Mouse (Mus musculus): ENCODE results near the gene Tesc.

Gene Tesc

GRCm38 (mm10) chr5:118027698-118028190 is at the start of gene Tesc:
TSS of gene Tesc (plus strand) at chr5:118027743.
- DNase-seq: no peak

GRCm38 (mm10) chr5:117978159-117978697 is 49.3 kb upstream of the Tesc start:
- DNase-seq: no peak

- DNase-seq: no peak
Observed at GRCm38 (mm10) chr5:117979082-117979481, 48.5 kb upstream of the Tesc start.

GRCm38 (mm10) chr5:117980921-117981320 is 46.6 kb upstream of the Tesc start:
- no peak for DNase-seq

GRCm38 (mm10) chr5:117981943-117982342 is 45.6 kb upstream of the Tesc start:
- no peak for DNase-seq

- peak; percentile 84 for DNase-seq
Observed at GRCm38 (mm10) chr5:117986327-117986726, 41.2 kb upstream of the Tesc start.

GRCm38 (mm10) chr5:117987891-117988290 is 39.7 kb upstream of the Tesc start:
- no peak for DNase-seq

- no peak for DNase-seq
Observed at GRCm38 (mm10) chr5:117988367-117988766, 39.2 kb upstream of the Tesc start.

- peak; percentile 73 for DNase-seq
Observed at GRCm38 (mm10) chr5:117989773-117990172, 37.8 kb upstream of the Tesc start.

- DNase-seq: no peak
Observed at GRCm38 (mm10) chr5:117990957-117991356, 36.6 kb upstream of the Tesc start.

- DNase-seq: no peak
Observed at GRCm38 (mm10) chr5:117993550-117993949, 34.0 kb upstream of the Tesc start.

- peak; percentile 77 for DNase-seq
Observed at GRCm38 (mm10) chr5:117995372-117995901, 32.1 kb upstream of the Tesc start.

- DNase-seq: no peak
Observed at GRCm38 (mm10) chr5:117995911-117996310, 31.6 kb upstream of the Tesc start.

GRCm38 (mm10) chr5:117996581-117996980 is 31.0 kb upstream of the Tesc start:
- DNase-seq: no peak

GRCm38 (mm10) chr5:117997434-117997970 is 30.0 kb upstream of the Tesc start:
- DNase-seq: peak; percentile 79

GRCm38 (mm10) chr5:117999061-117999460 is 28.5 kb upstream of the Tesc start:
- no peak for DNase-seq

- DNase-seq: no peak
Observed at GRCm38 (mm10) chr5:117999584-117999983, 28.0 kb upstream of the Tesc start.

GRCm38 (mm10) chr5:118002059-118002458 is 25.5 kb upstream of the Tesc start:
- DNase-seq: peak; percentile 47

GRCm38 (mm10) chr5:118004619-118005018 is 22.9 kb upstream of the Tesc start:
- no peak for DNase-seq

GRCm38 (mm10) chr5:118005728-118006127 is 21.8 kb upstream of the Tesc start:
- no peak for DNase-seq

GRCm38 (mm10) chr5:118008344-118008743 is 19.2 kb upstream of the Tesc start:
- no peak for DNase-seq

GRCm38 (mm10) chr5:118010872-118011271 is 16.7 kb upstream of the Tesc start:
- no peak for DNase-seq

- no peak for DNase-seq
Observed at GRCm38 (mm10) chr5:118011796-118012195, 15.7 kb upstream of the Tesc start.

GRCm38 (mm10) chr5:118015028-118015427 is 12.5 kb upstream of the Tesc start:
- DNase-seq: peak; percentile 85

- DNase-seq: no peak
Observed at GRCm38 (mm10) chr5:118015669-118016068, 11.9 kb upstream of the Tesc start.
